In the genomic region with DNA sequence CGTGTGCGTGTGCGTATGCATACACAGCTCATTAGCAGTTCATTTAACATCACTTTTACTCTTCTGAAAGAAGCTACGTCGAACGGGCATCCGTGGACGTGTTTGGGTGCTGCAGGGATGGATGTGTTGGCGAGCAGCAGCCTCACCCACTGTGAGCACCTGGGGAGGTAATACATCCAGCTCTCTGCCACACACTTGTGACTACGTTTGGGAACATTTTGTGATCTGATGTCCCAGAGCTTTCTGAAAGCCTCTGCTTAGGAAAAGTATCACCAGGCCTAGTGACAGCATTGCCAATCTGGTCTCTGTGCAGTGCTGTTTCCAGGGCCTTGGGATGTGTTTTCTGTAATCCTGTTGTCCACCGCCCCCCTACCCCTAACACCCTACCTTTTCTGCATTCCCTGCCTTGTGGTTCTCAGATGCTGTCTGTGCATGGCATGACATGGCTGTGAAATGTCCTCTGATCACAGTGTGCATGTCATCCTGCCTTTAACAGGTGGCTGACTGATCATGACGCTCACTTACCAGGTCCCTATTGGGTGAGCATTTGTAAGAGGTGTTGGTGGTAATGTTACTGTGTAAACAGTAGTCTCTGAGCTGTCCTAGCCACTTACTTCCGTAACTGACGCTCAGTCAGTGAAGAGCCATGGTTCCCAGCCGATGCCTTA, we compare ENCODE assay signal across 15 mouse cellular contexts.
"Had no signal": no experiment of that assay in that cellular context is flagged by ENCODE, and none has a peak within 500 bp of the region (broad histone marks: within the 10 kb centered on the region; RNA-seq: fewer than 3 reads in every experiment).

No protein-coding gene starts in this region.

- H3K9me3 ChIP-seq: limb, embryonic 10.5 days; liver, embryonic 12.5 days; midbrain, embryonic 10.5 days; midbrain, embryonic 15.5 days; neural tube, embryonic 13.5 days had no signal

- H3K9ac ChIP-seq: liver, embryonic 12.5 days; lung, embryonic 14.5 days; midbrain, embryonic 15.5 days; neural tube, embryonic 13.5 days had no signal

- DNase-seq: kidney, adult 2 months; kidney, postnatal 36 days; layer of hippocampus, postnatal 36 days; lung, embryonic 14.5 days; retina, postnatal 1 day; right cerebral cortex, postnatal 4 days; spleen, adult 18-20 months; thymus, adult 2 months; thymus, postnatal 25 days had no signal

- H3K4me3 ChIP-seq: limb, embryonic 10.5 days; liver, embryonic 12.5 days; midbrain, embryonic 10.5 days; midbrain, embryonic 15.5 days; neural tube, embryonic 13.5 days had no signal

- ATAC-seq: intestine, embryonic 16.5 days; liver, embryonic 12.5 days; midbrain, embryonic 15.5 days had no signal

- H3K27me3 ChIP-seq: midbrain, embryonic 15.5 days; neural tube, embryonic 13.5 days had no signal

- H3K4me2 ChIP-seq: liver, embryonic 12.5 days; lung, embryonic 14.5 days; midbrain, embryonic 15.5 days; neural tube, embryonic 13.5 days had no signal

- H3K27ac ChIP-seq: liver, embryonic 12.5 days; midbrain, embryonic 10.5 days; midbrain, embryonic 15.5 days; neural tube, embryonic 13.5 days had no signal

- H3K4me1 ChIP-seq: liver, embryonic 12.5 days had no signal

- H3K36me3 ChIP-seq: limb, embryonic 10.5 days; liver, embryonic 12.5 days; midbrain, embryonic 10.5 days; midbrain, embryonic 15.5 days had no signal
